Mouse (Mus musculus): Measurements from ENCODE around the gene Cldn22.

DNA sequence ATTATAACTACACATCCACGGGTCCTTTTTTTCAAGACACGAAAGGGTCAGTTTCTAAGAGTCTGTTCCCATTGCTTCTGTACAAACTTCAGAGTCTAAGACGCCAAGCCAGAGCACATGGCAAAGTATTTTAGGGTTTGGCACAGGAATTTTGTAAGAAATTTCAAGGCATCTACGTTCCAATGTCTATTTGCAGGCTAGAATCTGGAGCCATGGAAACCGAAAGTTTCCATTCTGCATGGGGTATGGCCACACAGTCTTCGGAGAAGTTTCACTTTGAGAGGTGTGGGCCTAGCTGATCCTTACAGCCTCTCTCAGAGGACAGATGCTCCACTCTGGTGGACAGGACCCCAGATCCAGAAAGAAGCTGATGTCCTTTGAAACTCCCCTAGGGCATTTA lies 40.3 kb upstream of the Cldn22 start:
- TF ChIP-seq CTCF (IDR thresholded peaks at IDR 0.05; ENCODE audit: low read depth): no peak
- TF ChIP-seq EP300 (IDR thresholded peaks at IDR 0.05; ENCODE audit: low read depth): no peak
